Mouse (Mus musculus): ENCODE data around the gene Eif6.

The Eif6 gene

DNA sequence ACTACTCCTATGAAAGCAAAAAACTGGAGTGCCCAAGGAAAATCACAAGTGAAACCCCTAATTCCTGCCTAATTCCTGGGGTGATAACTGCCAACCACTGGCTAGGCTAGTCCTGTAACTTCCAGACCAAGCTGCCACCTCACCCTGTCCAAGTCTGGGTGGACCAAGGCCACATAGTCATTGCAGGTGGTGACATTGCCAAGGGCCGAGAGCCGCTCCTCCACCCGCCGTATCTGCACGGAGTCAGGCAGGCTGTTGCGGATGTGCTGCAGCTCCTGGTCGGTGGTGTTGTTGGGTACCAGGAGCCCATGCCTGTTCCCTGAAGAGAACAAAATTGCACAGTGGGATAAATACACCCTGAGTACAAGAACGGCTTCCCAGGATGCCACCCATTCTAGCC is 3.0 kb downstream of the Eif6 start:
- DNase-seq (ENCODE audit: low spot score): no peak

DNA sequence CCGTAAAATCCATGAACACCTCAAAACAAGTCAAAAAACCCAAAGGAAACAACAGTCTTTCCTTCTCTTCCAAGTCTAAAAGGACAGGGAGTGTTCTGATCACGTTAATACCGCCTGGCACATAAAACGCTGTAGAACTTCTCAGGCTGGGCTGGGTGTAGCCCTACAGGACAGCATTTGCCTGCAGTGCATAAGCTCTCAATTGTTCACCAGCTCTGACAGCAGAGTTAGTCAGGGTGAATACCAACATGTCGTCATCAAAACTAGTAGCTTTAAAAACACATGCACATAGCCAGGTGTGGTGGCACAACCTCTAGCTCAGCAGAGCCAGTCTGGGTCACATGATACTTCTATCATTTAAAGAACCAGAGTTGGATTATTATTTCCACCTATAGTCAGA is 5.9 kb downstream of the Eif6 start:
- no peak for DNase-seq (ENCODE audit: low spot score)

DNA sequence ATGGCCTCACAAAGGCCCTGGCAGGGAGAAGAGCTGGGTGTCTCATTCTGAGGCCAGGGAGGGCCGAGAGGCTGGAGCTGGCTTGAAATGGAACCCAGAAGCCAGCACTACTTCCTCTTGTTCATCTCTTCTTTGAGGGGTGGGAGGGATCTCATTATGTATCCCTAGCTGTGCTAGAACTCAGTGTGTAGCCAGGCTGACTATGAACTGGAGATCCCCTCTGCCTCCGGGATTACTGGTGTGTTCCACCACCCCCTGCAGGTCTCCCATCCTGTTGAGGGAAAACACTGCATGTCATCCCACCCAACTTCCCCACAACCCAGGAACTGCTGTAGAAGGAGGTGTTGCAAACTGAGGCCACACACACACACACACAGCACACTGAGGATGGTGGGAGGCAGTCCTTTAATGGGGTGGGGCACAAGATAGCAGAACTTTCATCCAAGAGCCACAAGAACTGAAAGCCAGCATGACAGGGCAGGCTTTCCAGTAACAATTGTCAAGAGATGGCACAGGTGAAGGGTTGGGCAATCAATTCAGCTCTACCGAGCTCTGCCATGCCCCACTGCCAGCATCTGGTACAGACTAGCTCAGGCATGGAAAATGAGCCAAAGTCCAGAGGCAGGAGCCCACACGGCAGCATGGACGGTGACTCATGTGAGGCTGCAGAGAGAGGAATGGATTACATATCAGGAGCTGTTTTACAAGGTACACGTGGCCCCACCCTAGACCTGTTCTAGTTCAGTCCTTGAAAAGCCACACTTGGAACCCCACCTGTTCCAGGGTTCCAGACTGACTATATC is 7.1 kb downstream of the Eif6 start:
- no peak for DNase-seq (ENCODE audit: low spot score)

DNA sequence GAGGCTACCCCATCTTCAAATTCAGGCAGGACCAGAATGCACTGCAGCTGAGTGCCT is 7.5 kb downstream of the Eif6 start, which contains the start of gene BC029722:
TSS of gene BC029722 (minus strand) at position 35 of the 57 bp plus-strand sequence.
- no peak for DNase-seq (ENCODE audit: low spot score)

- DNase-seq (ENCODE audit: low spot score): peak; percentile 90
These were observed 7.9 kb downstream of the Eif6 start for GRCm38 (mm10) chr2:155818596-155819391.

DNA sequence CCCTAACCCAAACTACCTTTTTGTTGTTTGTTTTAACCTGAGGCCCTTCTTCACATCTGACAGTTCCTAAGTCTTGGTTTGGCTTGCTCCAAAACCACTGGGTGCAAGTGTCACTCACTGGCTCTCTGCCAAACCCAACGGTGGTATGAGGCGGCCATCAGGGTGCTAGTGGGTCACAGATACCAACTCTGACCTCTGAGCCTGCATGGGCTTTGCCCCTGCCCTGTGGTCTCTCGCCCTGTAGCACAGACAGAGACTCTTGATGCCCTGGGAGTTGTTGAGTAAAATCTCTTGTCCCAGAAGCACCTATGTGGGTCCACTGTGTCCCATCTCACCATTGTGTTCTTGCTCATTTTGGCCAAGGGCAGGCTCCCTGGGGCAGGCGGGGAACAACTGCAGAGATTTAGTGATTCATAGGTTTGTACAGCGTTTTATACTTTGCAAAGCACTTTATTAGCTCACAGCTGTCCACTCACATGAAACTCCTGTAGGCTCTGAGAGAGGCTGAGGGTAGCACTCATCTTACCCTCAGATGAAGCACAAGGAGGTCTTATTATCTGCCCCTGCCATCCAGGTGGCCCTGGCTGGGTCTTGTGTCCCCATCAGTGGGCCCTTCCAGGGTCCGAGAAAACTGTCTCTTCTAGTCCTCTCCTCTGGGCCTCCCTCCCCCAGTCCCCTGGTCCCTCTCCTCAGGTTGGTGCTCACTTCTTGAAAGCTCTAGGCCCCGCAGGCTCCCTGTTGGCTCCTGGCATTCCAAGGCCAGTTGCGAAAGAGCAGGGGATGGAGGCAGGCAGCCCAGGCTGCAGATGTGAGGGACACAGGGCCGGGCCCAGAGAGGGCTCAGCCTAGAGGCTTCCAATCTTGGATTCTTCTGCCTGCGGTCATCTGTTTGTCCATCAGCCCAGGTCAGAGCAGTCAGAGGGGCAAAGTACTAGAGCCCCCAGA is 9.2 kb downstream of the Eif6 start:
- no peak for DNase-seq (ENCODE audit: low spot score)

DNA sequence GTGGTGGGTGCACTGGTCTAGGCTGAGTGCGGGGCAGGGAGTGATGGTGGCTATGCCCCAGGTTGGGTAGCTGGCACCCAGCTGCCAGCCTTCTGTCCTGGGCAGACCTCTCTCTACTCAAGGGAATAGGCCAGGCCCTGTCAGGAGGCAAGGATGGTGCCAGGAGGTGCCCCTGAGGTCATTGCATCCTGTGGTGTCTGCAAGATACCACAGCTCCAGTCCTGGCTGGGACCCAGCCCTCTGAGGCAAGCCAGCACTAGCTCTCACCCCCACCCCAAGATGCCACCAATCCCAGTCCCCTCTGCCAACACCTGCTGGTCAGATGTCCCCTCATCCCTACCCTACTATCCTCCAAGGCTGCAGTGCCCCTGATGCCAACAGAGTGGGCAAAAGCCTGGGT is 10.5 kb downstream of the Eif6 start:
- DNase-seq (ENCODE audit: low spot score): no peak

DNA sequence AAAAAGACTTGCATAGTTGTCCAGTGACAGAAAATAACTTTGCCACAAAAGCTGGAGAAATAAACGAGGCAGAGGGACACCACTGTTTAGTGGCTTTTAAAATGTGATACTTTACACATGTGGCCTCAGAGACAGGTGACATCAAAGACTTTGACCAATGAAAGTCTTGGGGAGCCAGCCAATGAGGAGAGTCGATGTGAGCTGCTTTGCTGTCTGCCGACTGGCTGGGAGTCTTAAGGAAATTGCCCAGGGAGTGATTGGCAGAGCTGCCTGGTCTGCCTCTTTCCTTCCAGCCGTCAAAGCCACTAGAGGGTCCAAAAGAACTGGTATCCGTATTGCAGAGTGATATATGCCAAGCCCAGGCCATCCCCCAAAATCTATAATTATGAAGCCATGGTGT is 11.9 kb downstream of the Eif6 start:
- no peak for DNase-seq (ENCODE audit: low spot score)

GRCm38 (mm10) chr2:155812637-155813036 is 14.1 kb downstream of the Eif6 start:
- no peak for DNase-seq (ENCODE audit: low spot score)

DNA sequence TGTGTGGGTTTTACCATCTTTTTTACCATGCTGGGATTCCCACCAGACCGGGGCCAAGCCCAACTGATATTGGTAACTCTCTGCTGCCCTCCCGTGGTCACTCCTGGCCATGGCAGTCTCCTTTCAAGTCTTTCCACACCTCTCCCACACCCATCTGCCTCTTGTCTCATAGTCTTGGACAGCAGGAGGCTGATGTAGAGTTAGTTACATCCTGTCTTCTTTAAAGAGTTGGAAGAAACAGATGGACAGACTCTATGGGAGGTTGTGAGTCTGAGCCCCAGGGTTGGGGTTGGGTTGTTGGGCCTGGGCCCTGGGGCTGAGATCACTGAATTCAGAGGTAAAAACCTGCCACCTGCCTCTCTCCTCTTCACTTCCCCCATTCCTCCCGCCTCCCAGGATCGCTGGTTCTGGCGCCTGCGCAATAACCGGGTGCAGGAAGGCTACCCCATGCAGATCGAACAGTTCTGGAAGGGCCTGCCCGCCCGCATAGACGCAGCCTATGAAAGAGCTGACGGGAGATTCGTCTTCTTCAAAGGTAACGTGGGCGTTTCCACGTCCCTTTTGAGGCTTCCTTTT is 14.8 kb downstream of the Eif6 start:
- DNase-seq (ENCODE audit: low spot score): peak; percentile 80

DNA sequence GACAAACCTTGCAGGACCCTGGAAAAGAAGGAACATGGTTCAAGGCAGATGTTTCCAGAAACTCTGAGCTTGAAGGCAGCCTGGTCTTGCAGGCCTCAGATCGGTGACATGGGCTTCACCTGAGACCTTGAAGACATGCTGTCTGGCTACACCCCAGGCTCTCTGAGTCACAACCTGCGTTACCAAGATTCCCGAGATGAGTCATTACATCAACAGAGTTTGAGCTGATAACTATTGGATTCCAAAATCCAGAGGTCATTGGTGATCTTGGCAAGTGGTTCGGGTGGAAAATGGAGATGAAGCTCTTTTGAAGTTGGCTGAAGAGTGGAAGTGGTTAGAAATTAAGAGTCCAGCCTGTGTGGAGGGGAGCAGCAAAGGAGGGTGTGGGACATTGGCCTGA is 17.1 kb downstream of the Eif6 start:
- no peak for DNase-seq (ENCODE audit: low spot score)

DNA sequence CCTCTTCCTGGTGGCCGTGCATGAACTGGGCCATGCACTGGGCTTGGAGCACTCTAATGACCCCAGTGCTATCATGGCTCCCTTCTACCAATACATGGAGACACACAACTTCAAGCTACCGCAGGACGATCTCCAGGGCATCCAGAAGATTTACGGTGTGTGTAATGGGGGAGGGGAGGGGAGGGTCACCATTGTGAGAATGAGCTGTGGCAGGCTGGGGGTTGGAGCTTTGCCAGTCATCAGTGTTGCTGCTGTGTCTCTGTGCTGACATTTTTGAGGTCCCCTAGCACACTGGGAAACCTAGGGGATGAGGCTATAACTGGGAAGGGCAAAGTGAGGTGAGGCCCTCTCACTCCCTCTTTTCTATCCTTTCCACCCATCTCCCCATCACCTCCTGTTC is 19.3 kb downstream of the Eif6 start:
- no peak for DNase-seq (ENCODE audit: low spot score)

DNA sequence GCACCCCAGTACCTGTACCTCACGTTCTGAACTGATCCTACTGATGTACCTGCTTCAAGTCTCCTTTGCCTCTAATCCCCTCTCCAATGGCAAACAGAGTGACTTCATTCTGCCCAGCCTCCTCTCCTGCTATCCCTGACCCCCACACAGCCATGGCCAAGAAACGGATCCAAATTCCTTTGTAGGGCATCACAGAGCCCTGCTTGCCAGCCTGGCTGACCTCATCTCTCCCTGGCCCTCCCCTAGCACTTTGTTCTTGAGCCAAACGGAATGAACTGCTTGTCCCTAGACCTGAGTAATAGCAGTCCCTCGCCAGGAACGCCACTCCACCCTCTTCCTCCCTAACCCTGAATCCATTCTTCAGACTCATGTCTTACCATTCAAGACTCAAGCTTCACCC is 20.2 kb downstream of the Eif6 start:
- DNase-seq (ENCODE audit: low spot score): no peak

GRCm38 (mm10) chr2:155805925-155806255 is 20.8 kb downstream of the Eif6 start:
- no peak for DNase-seq (ENCODE audit: low spot score)

- DNase-seq (ENCODE audit: low spot score): no peak
These were observed 21.3 kb downstream of the Eif6 start for GRCm38 (mm10) chr2:155805231-155805924.

DNA sequence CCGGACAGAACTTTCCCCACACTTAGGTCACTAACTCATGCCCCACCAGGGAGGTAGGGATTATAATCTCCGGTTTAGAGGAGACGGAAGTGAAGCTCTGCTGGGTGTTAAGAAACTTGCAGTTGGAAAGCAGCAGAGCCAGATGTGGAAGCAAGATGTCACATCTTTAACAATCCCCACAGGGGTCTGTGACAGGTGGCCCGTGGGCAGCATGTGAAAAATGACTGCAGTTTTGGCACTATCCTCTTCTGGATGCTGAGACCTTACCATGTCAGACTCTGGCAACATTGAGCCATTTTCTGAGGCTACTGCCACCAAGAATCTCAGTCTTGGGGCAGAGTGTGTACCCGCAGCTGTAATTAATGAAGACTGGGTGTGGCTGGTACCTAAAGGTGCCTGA is 22.7 kb downstream of the Eif6 start:
- DNase-seq (ENCODE audit: low spot score): no peak

GRCm38 (mm10) chr2:155802761-155803160 is 24.0 kb downstream of the Eif6 start:
- DNase-seq (ENCODE audit: low spot score): no peak

- no peak for DNase-seq (ENCODE audit: low spot score)
These were observed 28.1 kb downstream of the Eif6 start for GRCm38 (mm10) chr2:155798613-155799012.

DNA sequence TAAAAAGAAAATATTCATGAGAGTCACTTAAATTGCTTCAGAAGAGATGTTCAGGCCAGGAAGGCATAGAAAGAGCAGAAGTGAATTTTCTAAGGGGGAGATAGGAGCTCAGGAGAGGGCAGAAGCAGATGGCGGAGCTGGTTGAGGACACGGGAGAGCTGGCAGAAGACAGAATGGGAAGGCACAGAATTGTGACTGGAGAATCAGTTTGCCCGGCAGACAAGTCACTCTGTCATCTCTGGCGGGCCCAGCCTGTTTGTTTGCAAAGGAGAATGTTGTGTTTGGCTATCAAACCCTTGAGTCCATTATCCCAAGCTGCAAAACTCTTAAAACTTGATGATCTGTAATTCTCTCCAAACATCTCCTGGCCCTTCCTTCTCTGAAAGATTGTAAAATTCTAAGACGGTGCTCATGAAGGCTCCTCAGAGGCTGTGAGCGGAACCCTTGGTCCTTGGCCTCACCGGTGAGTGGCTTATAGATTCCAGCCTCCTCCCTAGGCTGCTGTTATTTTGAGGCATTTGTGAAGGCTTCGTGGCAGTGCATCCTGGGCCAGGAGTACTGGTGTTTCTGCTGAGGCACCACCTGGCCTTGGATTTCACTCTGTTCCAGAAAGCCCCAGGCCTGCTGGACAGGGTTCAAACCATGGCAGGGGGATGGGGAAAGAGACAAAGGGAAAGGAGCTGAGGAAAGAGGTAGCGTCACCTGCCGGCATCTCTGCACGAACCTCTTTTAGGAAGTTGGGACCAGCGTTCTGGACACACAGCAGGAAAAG is 31.9 kb downstream of the Eif6 start:
- DNase-seq (ENCODE audit: low spot score): no peak

DNA sequence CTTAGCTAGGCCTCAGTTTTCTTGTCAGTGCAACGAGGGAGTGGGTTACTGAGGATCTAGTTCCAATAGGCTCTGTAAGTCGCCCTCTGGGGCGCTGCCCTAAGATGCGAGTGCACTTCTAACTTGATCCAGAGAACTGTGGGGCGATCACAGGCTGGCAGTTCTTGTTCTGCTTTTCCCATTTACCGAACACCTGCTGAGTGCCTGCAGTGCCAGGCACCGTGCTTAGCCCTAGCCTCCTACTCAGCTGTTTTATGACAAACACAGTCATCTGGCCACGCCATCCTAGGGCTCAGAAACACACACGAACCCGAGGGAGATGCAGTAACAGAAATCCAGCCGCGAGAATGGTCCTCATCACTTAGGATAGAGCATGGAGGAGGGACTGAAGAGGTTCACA is 33.8 kb downstream of the Eif6 start:
- DNase-seq (ENCODE audit: low spot score): no peak

Data from ovary, postnatal 14 days (tissue).